8 mouse cellular contexts compared by ENCODE assay signal in the genomic region with DNA sequence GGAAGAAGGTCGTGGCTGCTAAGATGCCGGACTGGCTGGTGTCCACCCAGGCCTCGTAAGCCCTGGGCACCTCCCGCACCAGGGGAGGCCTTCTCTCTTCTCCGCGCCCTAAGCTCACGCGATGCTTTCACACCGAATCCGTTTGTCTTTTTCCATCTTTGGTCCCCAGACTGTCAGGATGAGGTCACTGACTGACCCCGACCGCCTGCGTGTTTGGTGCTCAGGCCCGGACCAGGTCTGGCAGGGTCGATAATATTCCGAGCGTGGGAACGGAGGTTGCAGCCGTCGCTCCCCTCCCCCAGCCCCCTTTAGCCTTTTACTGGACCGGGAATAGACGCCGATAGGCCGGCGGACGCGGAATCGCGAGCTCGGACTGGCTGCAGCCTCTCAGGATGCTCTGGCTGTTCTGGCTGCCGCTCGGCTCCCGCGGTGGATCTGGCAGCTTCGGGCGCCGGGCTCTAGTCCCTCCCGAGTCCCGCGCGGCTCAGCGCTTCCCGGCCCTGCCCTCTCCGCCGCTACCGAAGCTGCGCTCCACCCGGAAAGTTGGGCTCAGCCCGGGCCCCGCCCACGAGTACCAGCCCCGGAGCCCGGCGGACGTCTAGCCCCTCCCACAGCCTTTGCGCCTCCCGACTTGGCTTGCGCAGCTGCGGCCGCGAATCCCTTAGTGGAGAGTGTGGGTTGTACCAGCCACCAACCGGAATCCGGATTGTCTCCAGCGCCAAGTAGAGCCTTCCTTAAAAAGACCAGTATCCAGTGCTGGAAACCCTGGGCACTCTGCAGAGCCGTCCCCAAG. TPM values are rescaled to one million over a fixed set of nuclear protein-coding genes. Genes with fewer than 3 reads are reported as not detected.
DNase-seq lines count a peak whose midpoint lies in the region; ATAC-seq and TF ChIP-seq lines count a peak whose summit lies in the region.

No protein-coding gene starts in this region.

- peak; percentile 67 to 71; a peak in 2 of 4 replicates for TF ChIP-seq POLR2A in MEL (IDR thresholded peaks at IDR 0.05; ENCODE audit: control insufficient read depth in 1 of 2, insufficient read depth in 1 of 2, low read depth in 1 of 2, low read length in 2 of 2, poor library complexity in 1 of 2)
- TF ChIP-seq POLR2A in lung, adult 2 months (IDR thresholded peaks at IDR 0.05; ENCODE audit: borderline replicate concordance, extremely low read depth, low read depth, low read length), result peak; percentile 26; the same call in 1 of the 2 replicates

- peak overlapping the region; percentile 74 for H3K9ac ChIP-seq in MEL (ENCODE audit: control insufficient read depth, low read depth, low read length, poor library complexity, severe bottlenecking)
- H3K9ac ChIP-seq in forebrain, embryonic 16.5 days (replicated peaks; ENCODE audit: low read depth, low read length), result peak overlapping the region; percentile 81
- peak overlapping the region; percentile 61 for H3K9ac ChIP-seq in neural tube, embryonic 15.5 days (replicated peaks)

- ATAC-seq in forebrain, embryonic 16.5 days, result peak; percentile 91
- peak; percentile 92 for ATAC-seq in neural tube, embryonic 15.5 days (ENCODE audit: low FRiP score)

- H3K4me3 ChIP-seq in MEL (ENCODE audit: control insufficient read depth in 1 of 2, insufficient read depth in 1 of 2, low read depth in 2 of 2, low read length in 2 of 2), result peak overlapping the region; percentile 72 to 75
- H3K4me3 ChIP-seq in forebrain, embryonic 16.5 days (replicated peaks; ENCODE audit: low read length), result peak overlapping the region; percentile 74
- peak overlapping the region; percentile 76 for H3K4me3 ChIP-seq in layer of hippocampus, adult 2 months
- H3K4me3 ChIP-seq in lung, adult 2 months (replicated peaks; ENCODE audit: extremely low read depth, low read depth, low read length), result peak overlapping the region; percentile 82
- peak overlapping the region; percentile 73 for H3K4me3 ChIP-seq in neural tube, embryonic 15.5 days (replicated peaks)

- no peak for TF ChIP-seq CTCF in MEL (IDR thresholded peaks at IDR 0.05 in 2 of 3, conservative IDR thresholded peaks at IDR 0.05 in 1 of 3; ENCODE audit: control insufficient read depth in 1 of 3, insufficient read depth in 1 of 3, low read depth in 2 of 3, low read length in 3 of 3, poor library complexity in 1 of 3, severe bottlenecking in 1 of 3)
- TF ChIP-seq CTCF in layer of hippocampus, adult 2 months (conservative IDR thresholded peaks at IDR 0.05), result 0 out of 2 replicates have a peak, but pooled peaks have one; percentile 24
- TF ChIP-seq CTCF in lung, adult 2 months (IDR thresholded peaks at IDR 0.05; ENCODE audit: insufficient read depth, low read length), result no peak

- peak; percentile 98 for DNase-seq in MEL (ENCODE audit: low read depth, low spot score)
- peak; percentile 94 to 96 for DNase-seq in cerebellum, adult 18-20 months
- peak; percentile 92 for DNase-seq in heart, postnatal 25 days (ENCODE audit: low spot score)
- peak; percentile 93 to 97 for DNase-seq in layer of hippocampus, adult 2 months (ENCODE audit: low spot score in 2 of 2)
- DNase-seq in lung, adult 2 months, result peak; percentile 93
- DNase-seq in testis, postnatal 10 days (ENCODE audit: low spot score), result peak; percentile 87

- H3K36me3 ChIP-seq in MEL (ENCODE audit: control insufficient read depth in 1 of 2, insufficient read depth in 2 of 2, low read length in 2 of 2), result peaks cover 0 to 10% of the 10 kb centered on the region in 2 experiments; a peak in 2 of 4 replicates
- H3K36me3 ChIP-seq in forebrain, embryonic 16.5 days (ENCODE audit: control insufficient read depth, insufficient read depth), result no peaks in the 10 kb centered on the region
- no peaks in the 10 kb centered on the region for H3K36me3 ChIP-seq in neural tube, embryonic 15.5 days

- no peaks in the 10 kb centered on the region for H3K9me3 ChIP-seq in MEL (replicated peaks; ENCODE audit: insufficient read depth, low read length)
- no peaks in the 10 kb centered on the region for H3K9me3 ChIP-seq in forebrain, embryonic 16.5 days (ENCODE audit: control insufficient read depth, low read length)
- H3K9me3 ChIP-seq in neural tube, embryonic 15.5 days (replicated peaks), result no peaks in the 10 kb centered on the region

- H3K27ac ChIP-seq in MEL (ENCODE audit: control insufficient read depth, low read depth, low read length), result peak overlapping the region; percentile 85
- peak overlapping the region; percentile 81 for H3K27ac ChIP-seq in forebrain, embryonic 16.5 days (ENCODE audit: low read length)
- H3K27ac ChIP-seq in layer of hippocampus, adult 2 months, result peak overlapping the region; percentile 90
- peak overlapping the region; percentile 83 for H3K27ac ChIP-seq in neural tube, embryonic 15.5 days (replicated peaks)

- peaks cover 9 to 30% of the 10 kb centered on the region in 2 experiments; a peak in 3 of 4 replicates for H3K4me1 ChIP-seq in MEL (ENCODE audit: control insufficient read depth in 1 of 2, insufficient read depth in 2 of 2, low read length in 2 of 2)
- H3K4me1 ChIP-seq in forebrain, embryonic 16.5 days (replicated peaks; ENCODE audit: control insufficient read depth, insufficient read depth, low read length), result peaks cover 38% of the 10 kb centered on the region
- peaks cover 20% of the 10 kb centered on the region for H3K4me1 ChIP-seq in lung, adult 2 months (ENCODE audit: control insufficient read depth, insufficient read depth, low read length)
- H3K4me1 ChIP-seq in neural tube, embryonic 15.5 days, result peaks cover 57% of the 10 kb centered on the region

- TF ChIP-seq EP300 in MEL (IDR thresholded peaks at IDR 0.05; ENCODE audit: low read depth in 1 of 2, low read length in 2 of 2), result no peak

- no peak for TF ChIP-seq RAD21 in MEL (IDR thresholded peaks at IDR 0.05; ENCODE audit: low read depth, low read length)

- intact Hi-C loops in heart, postnatal 25 days (cut with DNase I), result loop anchor here (2.0 kb wide), 2 partner anchors 19 to 33 kb away; partner anchors contain the start of genes 4921536K21Rik and Dusp18

- under 1% methylated on average over 65 of the region's 65 CpGs for WGBS in forebrain, embryonic 16.5 days
- WGBS in lung, adult 2 months, result under 1% methylated on average over 65 of the region's 65 CpGs
- under 1% methylated on average over 65 of the region's 65 CpGs for WGBS in neural tube, embryonic 15.5 days

- H3K79me2 ChIP-seq in MEL (ENCODE audit: control insufficient read depth, insufficient read depth, low read length, poor library complexity), result peaks cover 17% of the 10 kb centered on the region

- H3K27me3 ChIP-seq in MEL (ENCODE audit: control insufficient read depth in 1 of 2, insufficient read depth in 2 of 2, low read length in 2 of 2), result no peaks in the 10 kb centered on the region
- H3K27me3 ChIP-seq in forebrain, embryonic 16.5 days (replicated peaks; ENCODE audit: control insufficient read depth, insufficient read depth, low read length), result no peaks in the 10 kb centered on the region
- H3K27me3 ChIP-seq in neural tube, embryonic 15.5 days (replicated peaks), result no peaks in the 10 kb centered on the region

- peak overlapping the region; percentile 97 for H3K4me2 ChIP-seq in forebrain, embryonic 16.5 days (ENCODE audit: low read length)
- H3K4me2 ChIP-seq in neural tube, embryonic 15.5 days, result peak overlapping the region; percentile 96

RNA-seq across cellular contexts. Expression of gene Slc35e4, which starts 1.0 kb away (rescaled TPM):
- 12.1 and 13.4 TPM in 2 replicates for total RNA-seq in MEL (2012; rRNA removed)
- 10 to 100 TPM in 1 of 2 experiments, not detected in 1; 14.0 TPM for polyA plus RNA-seq in MEL (2012; ENCODE audit: insufficient read depth in 1 of 2, insufficient read length in 2 of 2, low read depth in 1 of 2, low replicate concordance in 2 of 2, missing spikeins in 1 of 2)
- 11.7 and 14.6 TPM in 2 replicates for polyA plus RNA-seq in forebrain, embryonic 16.5 days (2015; fragmentation: Nextera tagmentation; extraction: Ambion mirVana)
- 1 to 10 TPM; 4.4 to 5.7 TPM for total RNA-seq in heart, postnatal 25 days (2021)
- total RNA-seq in layer of hippocampus, adult 2 months (2021), result 10 to 100 TPM; 16.9 TPM
- 30.4 and 37.8 TPM in 2 replicates for polyA plus RNA-seq in lung, adult 2 months (2012; rRNA removed)
- polyA plus RNA-seq in neural tube, embryonic 15.5 days (2015; fragmentation: Nextera tagmentation; extraction: Ambion mirVana), result 16.5 and 19.8 TPM in 2 replicates

RNA-seq across cellular contexts. Expression of gene Tcn2, which starts 18.4 kb away (rescaled TPM):
- total RNA-seq in MEL (2012; rRNA removed), result 11.4 and 14.1 TPM in 2 replicates
- polyA plus RNA-seq in MEL (2012; ENCODE audit: insufficient read depth in 1 of 2, insufficient read length in 2 of 2, low read depth in 1 of 2, low replicate concordance in 2 of 2, missing spikeins in 1 of 2), result 10 to 100 TPM in 1 of 2 experiments, not detected in 1; 16.0 TPM
- 14.8 and 17.3 TPM in 2 replicates for polyA plus RNA-seq in forebrain, embryonic 16.5 days (2015; fragmentation: Nextera tagmentation; extraction: Ambion mirVana)
- total RNA-seq in heart, postnatal 25 days (2021), result 10 to 100 TPM; 41.3 to 41.7 TPM
- 10 to 100 TPM; 18.5 to 19.4 TPM for total RNA-seq in layer of hippocampus, adult 2 months (2021)
- polyA plus RNA-seq in lung, adult 2 months (2012; rRNA removed), result 207 and 208 TPM in 2 replicates
- 24.6 and 31.4 TPM in 2 replicates for polyA plus RNA-seq in neural tube, embryonic 15.5 days (2015; fragmentation: Nextera tagmentation; extraction: Ambion mirVana)

RNA-seq across cellular contexts. Expression of gene Dusp18, which starts 18.5 kb away (rescaled TPM):
- total RNA-seq in MEL (2012; rRNA removed), result 0.81 and 0.92 TPM in 2 replicates
- 1 to 10 TPM in 1 of 2 experiments, not detected in 1; 2.2 TPM for polyA plus RNA-seq in MEL (2012; ENCODE audit: insufficient read depth in 1 of 2, insufficient read length in 2 of 2, low read depth in 1 of 2, low replicate concordance in 2 of 2, missing spikeins in 1 of 2)
- 42.4 and 46.0 TPM in 2 replicates for polyA plus RNA-seq in forebrain, embryonic 16.5 days (2015; fragmentation: Nextera tagmentation; extraction: Ambion mirVana)
- 10 to 100 TPM; 24.8 to 45.0 TPM for total RNA-seq in heart, postnatal 25 days (2021)
- total RNA-seq in layer of hippocampus, adult 2 months (2021), result 10 to 100 TPM; 24.6 to 26.0 TPM
- 13.3 and 16.3 TPM in 2 replicates for polyA plus RNA-seq in lung, adult 2 months (2012; rRNA removed)
- 21.9 and 22.2 TPM in 2 replicates for polyA plus RNA-seq in neural tube, embryonic 15.5 days (2015; fragmentation: Nextera tagmentation; extraction: Ambion mirVana)

RNA-seq across cellular contexts. Expression of gene 4921536K21Rik, which starts 18.6 kb away (rescaled TPM):
- total RNA-seq in MEL (2012; rRNA removed), result 0.08 and 0.10 TPM in 2 replicates
- under 1 TPM in 1 of 2 experiments, not detected in 1; 0.40 TPM for polyA plus RNA-seq in MEL (2012; ENCODE audit: insufficient read depth in 1 of 2, insufficient read length in 2 of 2, low read depth in 1 of 2, low replicate concordance in 2 of 2, missing spikeins in 1 of 2)
- 0.54 and 0.63 TPM in 2 replicates for polyA plus RNA-seq in forebrain, embryonic 16.5 days (2015; fragmentation: Nextera tagmentation; extraction: Ambion mirVana)
- total RNA-seq in heart, postnatal 25 days (2021), result under 1 TPM; 0.42 to 0.96 TPM
- under 1 TPM; 0.39 to 0.41 TPM for total RNA-seq in layer of hippocampus, adult 2 months (2021)
- 0.55 and 0.70 TPM in 2 replicates for polyA plus RNA-seq in lung, adult 2 months (2012; rRNA removed)
- 0.38 and 0.49 TPM in 2 replicates for polyA plus RNA-seq in neural tube, embryonic 15.5 days (2015; fragmentation: Nextera tagmentation; extraction: Ambion mirVana)

RNA-seq across cellular contexts. Expression of gene Osbp2, which starts 49.8 kb away (rescaled TPM):
- not detected in 2 replicates for total RNA-seq in MEL (2012; rRNA removed)
- polyA plus RNA-seq in MEL (2012; ENCODE audit: insufficient read depth in 1 of 2, insufficient read length in 2 of 2, low read depth in 1 of 2, low replicate concordance in 2 of 2, missing spikeins in 1 of 2), result under 1 TPM in 1 of 2 experiments, not detected in 1; 0.04 TPM
- polyA plus RNA-seq in forebrain, embryonic 16.5 days (2015; fragmentation: Nextera tagmentation; extraction: Ambion mirVana), result 11.8 and 19.5 TPM in 2 replicates
- 10 to 100 TPM in 1 of 2 experiments, 1 to 10 TPM in 1; 9.8 to 11.4 TPM for total RNA-seq in heart, postnatal 25 days (2021)
- total RNA-seq in layer of hippocampus, adult 2 months (2021), result 10 to 100 TPM; 81.4 to 86.7 TPM
- polyA plus RNA-seq in lung, adult 2 months (2012; rRNA removed), result 0.58 and 0.72 TPM in 2 replicates
- polyA plus RNA-seq in neural tube, embryonic 15.5 days (2015; fragmentation: Nextera tagmentation; extraction: Ambion mirVana), result 28.8 and 33.9 TPM in 2 replicates

Comparison
In these comparisons a context has a peak if more than half of its experiments do, and no peak if none do; other contexts are left out.
1. Peak in every context shown above with its lines: DNase-seq, ATAC-seq, H3K4me3 ChIP-seq and H3K27ac ChIP-seq.